27 mouse cellular contexts compared by ENCODE assay signal in genomic region chr5:4955993-4956392, GRCm38 (mm10).
A peak's percentile ranks its signal among the peaks of the same experiment; 100 is the strongest.
DNase-seq lines count a peak whose midpoint lies in the region; ATAC-seq and TF ChIP-seq lines count a peak whose summit lies in the region.
"Had no signal": no experiment of that assay in that cellular context is flagged by ENCODE, and none has a peak within 500 bp of the region (broad histone marks: within the 10 kb centered on the region; RNA-seq: fewer than 3 reads in every experiment).

No protein-coding gene starts in this region.

- no peak overlapping the region for H3K4me2 ChIP-seq in midbrain, postnatal 0 days (ENCODE audit: low read depth, low read length, poor library complexity, severe bottlenecking)
- no peak overlapping the region for H3K4me2 ChIP-seq in midbrain, embryonic 14.5 days (ENCODE audit: low read length)
- H3K4me2 ChIP-seq: embryonic facial prominence, embryonic 12.5 days; embryonic facial prominence, embryonic 15.5 days; forebrain, embryonic 15.5 days; heart, embryonic 11.5 days; hindbrain, embryonic 13.5 days; intestine, embryonic 15.5 days had no signal

- intact Hi-C loops in gastrocnemius, adult 2 months (cut with DNase I): loop anchor here (10.0 kb wide), 1 partner anchor 799 kb away; no protein-coding TSS in a partner anchor

- peak; percentile 13 for DNase-seq in embryo, embryonic 10 days (ENCODE audit: low spot score)
- DNase-seq in embryo, embryonic 11 days: no peak
- no peak for DNase-seq in gastrocnemius, adult 2 months
- no peak for DNase-seq in gastrocnemius, postnatal 25 days
- DNase-seq in midbrain, postnatal 0 days (ENCODE audit: low spot score): peak; percentile 27
- DNase-seq in midbrain, embryonic 14.5 days: no peak
- no peak for DNase-seq in yolk sac, embryonic 10.5 days (ENCODE audit: low spot score)
- DNase-seq: adrenal gland, postnatal 10 days; adrenal gland, postnatal 36 days; B cell, adult 2 months; cerebellum, adult 11 months; cerebellum, adult 2 months; cerebellum, adult 9-11 months; cerebellum, postnatal 25 days; gastrocnemius, postnatal 10 days; heart, adult 11 months had no signal

- H3K36me3 ChIP-seq in midbrain, postnatal 0 days (ENCODE audit: insufficient read depth, low read length): no peaks in the 10 kb centered on the region
- no peaks in the 10 kb centered on the region for H3K36me3 ChIP-seq in midbrain, embryonic 14.5 days (ENCODE audit: control insufficient read depth, insufficient read depth, low read length)
- H3K36me3 ChIP-seq: embryonic facial prominence, embryonic 12.5 days; embryonic facial prominence, embryonic 15.5 days; forebrain, embryonic 15.5 days; G1E; hindbrain, embryonic 13.5 days; intestine, embryonic 15.5 days had no signal

- no peaks in the 10 kb centered on the region for H3K9me3 ChIP-seq in midbrain, postnatal 0 days (ENCODE audit: low read length)
- no peaks in the 10 kb centered on the region for H3K9me3 ChIP-seq in midbrain, embryonic 14.5 days (ENCODE audit: control insufficient read depth, low read length)
- H3K9me3 ChIP-seq: embryonic facial prominence, embryonic 12.5 days; embryonic facial prominence, embryonic 15.5 days; forebrain, embryonic 15.5 days; G1E; hindbrain, embryonic 13.5 days; intestine, embryonic 15.5 days had no signal

- no peak overlapping the region for H3K4me3 ChIP-seq in gastrocnemius, adult 2 months
- H3K4me3 ChIP-seq in midbrain, postnatal 0 days (ENCODE audit: low read depth, low read length): no peak overlapping the region
- no peak overlapping the region for H3K4me3 ChIP-seq in midbrain, embryonic 14.5 days (replicated peaks; ENCODE audit: low read depth, low read length)
- no peak overlapping the region for H3K4me3 ChIP-seq in cortical plate, adult 2 months (ENCODE audit: insufficient read depth, low read length)
- H3K4me3 ChIP-seq: embryonic facial prominence, embryonic 12.5 days; embryonic facial prominence, embryonic 15.5 days; forebrain, embryonic 15.5 days; hindbrain, embryonic 13.5 days; intestine, embryonic 15.5 days had no signal

- peak; percentile 4; the same call in 1 of the 2 replicates for TF ChIP-seq CTCF in gastrocnemius, adult 2 months (IDR thresholded peaks at IDR 0.05)
- TF ChIP-seq CTCF in midbrain, postnatal 0 days (IDR thresholded peaks at IDR 0.05): peak; percentile 49
- TF ChIP-seq CTCF in cortical plate, adult 2 months (IDR thresholded peaks at IDR 0.05; ENCODE audit: extremely low read depth, insufficient read depth, low read length): peak; percentile 24; the same call in 1 of the 2 replicates

- no peak overlapping the region for H3K27ac ChIP-seq in gastrocnemius, adult 2 months
- H3K27ac ChIP-seq in midbrain, postnatal 0 days (ENCODE audit: low read depth, low read length): no peak overlapping the region
- H3K27ac ChIP-seq in midbrain, embryonic 14.5 days (replicated peaks; ENCODE audit: low read depth, low read length): no peak overlapping the region
- H3K27ac ChIP-seq in cortical plate, adult 2 months (ENCODE audit: insufficient read depth, low read length): no peak overlapping the region
- H3K27ac ChIP-seq: embryonic facial prominence, embryonic 12.5 days; embryonic facial prominence, embryonic 15.5 days; forebrain, embryonic 15.5 days; hindbrain, embryonic 13.5 days; intestine, embryonic 15.5 days had no signal

- 87% methylated on average over 7 of the region's 7 CpGs for WGBS in midbrain, postnatal 0 days
- 86% methylated on average over 7 of the region's 7 CpGs for WGBS in midbrain, embryonic 14.5 days

- TF ChIP-seq POLR2A in cortical plate, adult 2 months (IDR thresholded peaks at IDR 0.05; ENCODE audit: extremely low read depth, insufficient read depth, low read length): no peak

- no peaks in the 10 kb centered on the region for H3K4me1 ChIP-seq in midbrain, postnatal 0 days (ENCODE audit: insufficient read depth, low read length)
- no peaks in the 10 kb centered on the region for H3K4me1 ChIP-seq in midbrain, embryonic 14.5 days (ENCODE audit: control insufficient read depth, insufficient read depth, low read length)
- H3K4me1 ChIP-seq in cortical plate, adult 2 months (ENCODE audit: control insufficient read depth, insufficient read depth, low read length): no peaks in the 10 kb centered on the region
- H3K4me1 ChIP-seq: embryonic facial prominence, embryonic 15.5 days; intestine, embryonic 15.5 days had no signal

- no peak for ATAC-seq in midbrain, postnatal 0 days (ENCODE audit: low FRiP score)
- ATAC-seq in midbrain, embryonic 14.5 days (ENCODE audit: low FRiP score, low TSS enrichment): no peak
- ATAC-seq: forebrain, embryonic 15.5 days; hindbrain, embryonic 16.5 days; intestine, embryonic 15.5 days; Patski had no signal

- H3K9ac ChIP-seq in midbrain, postnatal 0 days (replicated peaks; ENCODE audit: low read length, poor library complexity, severe bottlenecking): no peak overlapping the region
- no peak overlapping the region for H3K9ac ChIP-seq in midbrain, embryonic 14.5 days (replicated peaks; ENCODE audit: low read length)
- H3K9ac ChIP-seq: embryonic facial prominence, embryonic 12.5 days; embryonic facial prominence, embryonic 15.5 days; forebrain, embryonic 15.5 days; hindbrain, embryonic 13.5 days; intestine, embryonic 15.5 days had no signal

- no peaks in the 10 kb centered on the region for H3K27me3 ChIP-seq in midbrain, postnatal 0 days (ENCODE audit: insufficient read depth, low read length)
- H3K27me3 ChIP-seq in midbrain, embryonic 14.5 days (ENCODE audit: control insufficient read depth, insufficient read depth, low read length): no peaks in the 10 kb centered on the region
- H3K27me3 ChIP-seq: CH12.LX; embryonic facial prominence, embryonic 12.5 days; embryonic facial prominence, embryonic 15.5 days; forebrain, embryonic 15.5 days; hindbrain, embryonic 13.5 days; intestine, embryonic 15.5 days; Patski had no signal

Comparison
In these comparisons a context has a peak if more than half of its experiments do, and no peak if none do; other contexts are left out.
1. DNase-seq: peak in embryo, embryonic 10 days (single experiment) and midbrain, postnatal 0 days (single experiment); none in embryo, embryonic 11 days (single experiment), gastrocnemius, adult 2 months (single experiment), gastrocnemius, postnatal 25 days (single experiment), midbrain, embryonic 14.5 days (single experiment) and yolk sac, embryonic 10.5 days (single experiment).
2. Peak in every context shown above with its lines, with median percentiles within 50 percentile points of each other: CTCF ChIP-seq.